Mouse (Mus musculus) urinary bladder, postnatal 25 days (tissue): ENCODE measurements around the gene Nr4a1.

Source experiments
- DNase-seq: peaks from one replicate; pipeline ENCODE4 v3.0.0; 2022; ENCODE audit warnings: low spot score

Gene Nr4a1

DNA sequence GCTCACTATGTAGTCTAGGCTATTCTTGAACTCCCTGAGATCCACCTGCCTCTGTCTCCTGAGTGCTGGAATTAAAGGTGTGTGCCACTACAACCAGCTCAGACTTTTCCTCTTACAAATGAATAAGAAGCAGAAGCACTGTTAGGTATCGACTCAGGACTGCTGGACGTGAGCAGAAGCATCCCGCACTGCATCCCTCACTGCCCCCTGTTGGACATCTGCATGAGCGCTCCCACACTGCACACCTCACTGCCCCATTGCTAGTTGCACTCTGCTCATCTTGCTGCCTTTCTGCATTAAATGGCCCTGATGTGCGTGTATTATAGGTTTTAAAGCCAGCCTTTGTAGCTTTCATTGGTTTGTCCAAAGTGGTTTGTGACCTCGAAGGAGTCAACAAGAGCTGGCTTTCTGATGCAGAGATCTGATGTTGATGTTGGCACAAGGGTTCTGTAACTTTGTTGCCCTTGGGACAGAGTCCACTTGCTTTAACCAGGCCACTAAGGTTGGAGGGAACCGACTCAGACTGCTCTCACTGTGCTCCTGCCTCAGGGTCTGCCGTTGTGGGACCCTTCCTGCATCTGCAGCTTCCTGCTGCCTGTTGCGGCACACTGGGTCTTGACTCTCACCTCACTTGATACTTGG lies 32.2 kb downstream of the Nr4a1 start:
- no peak for DNase-seq

- DNase-seq, result no peak
These were observed 33.3 kb downstream of the Nr4a1 start for GRCm38 (mm10) chr15:101287361-101287760.

GRCm38 (mm10) chr15:101290354-101290753 lies 36.3 kb downstream of the Nr4a1 start:
- no peak for DNase-seq

GRCm38 (mm10) chr15:101292012-101292411 lies 37.9 kb downstream of the Nr4a1 start:
- DNase-seq, result no peak

DNA sequence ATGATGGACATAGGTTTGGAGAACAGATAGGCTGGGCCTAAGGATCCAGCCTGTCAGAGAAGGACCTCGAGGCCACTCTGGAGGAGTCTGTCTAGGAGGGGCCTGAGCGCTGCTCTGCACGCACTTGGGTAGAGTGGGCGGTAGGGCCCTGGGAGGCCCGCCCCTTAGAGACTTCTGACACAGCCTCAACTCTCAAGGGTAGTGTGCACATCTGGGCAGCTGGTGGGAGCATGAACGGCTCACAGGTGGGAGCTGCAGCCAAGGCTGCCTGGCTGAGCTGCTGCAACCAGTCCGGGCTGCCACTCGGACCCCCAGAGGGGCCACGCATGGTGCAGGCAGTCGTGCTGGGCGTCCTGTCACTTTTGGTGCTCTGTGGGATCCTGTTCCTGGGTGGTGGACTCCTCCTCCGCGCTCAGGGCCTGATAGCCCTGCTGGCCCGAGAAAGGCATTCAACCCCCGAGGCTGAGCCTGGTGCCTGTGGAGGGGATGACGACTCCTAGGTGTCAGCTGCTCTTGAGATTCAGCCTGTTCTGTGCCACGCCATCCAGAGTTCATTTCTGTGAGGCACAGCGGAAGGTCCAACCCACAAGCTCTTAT lies 39.1 kb downstream of the Nr4a1 start, which contains the start of gene 6030408B16Rik:
Gene 6030408B16Rik, plus strand, starts transcription at position 188 of the 597 bp plus-strand sequence.
- no peak for DNase-seq

- no peak for DNase-seq
These were observed 40.2 kb downstream of the Nr4a1 start for GRCm38 (mm10) chr15:101294028-101294894.

GRCm38 (mm10) chr15:101295106-101295505 lies 41.0 kb downstream of the Nr4a1 start:
- no peak for DNase-seq

- no peak for DNase-seq
These were observed 41.5 kb downstream of the Nr4a1 start for GRCm38 (mm10) chr15:101295616-101296015.

DNA sequence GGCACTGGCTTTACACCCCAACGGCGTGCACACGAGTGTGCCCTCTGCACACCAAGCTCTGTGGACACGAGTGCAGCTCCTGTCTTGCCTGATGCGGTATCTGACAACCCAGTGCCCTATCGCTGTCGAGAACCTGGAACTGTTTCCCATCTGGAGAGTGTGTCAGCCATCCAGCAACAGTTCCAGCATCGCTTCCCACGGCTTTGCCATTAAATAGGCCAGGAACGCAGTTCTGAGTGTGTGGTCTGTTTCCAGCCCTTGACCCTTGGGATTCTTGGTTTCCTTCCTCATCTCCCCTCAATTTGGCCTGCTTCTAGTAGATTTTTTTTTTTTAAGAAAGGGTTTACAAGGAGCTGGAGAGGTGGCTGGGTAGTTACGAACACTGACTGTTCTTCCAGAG lies 42.0 kb downstream of the Nr4a1 start:
- DNase-seq, result no peak

- DNase-seq, result no peak
These were observed 43.9 kb downstream of the Nr4a1 start for GRCm38 (mm10) chr15:101297988-101298387.

- no peak for DNase-seq
These were observed 44.5 kb downstream of the Nr4a1 start for GRCm38 (mm10) chr15:101298550-101298949.

DNA sequence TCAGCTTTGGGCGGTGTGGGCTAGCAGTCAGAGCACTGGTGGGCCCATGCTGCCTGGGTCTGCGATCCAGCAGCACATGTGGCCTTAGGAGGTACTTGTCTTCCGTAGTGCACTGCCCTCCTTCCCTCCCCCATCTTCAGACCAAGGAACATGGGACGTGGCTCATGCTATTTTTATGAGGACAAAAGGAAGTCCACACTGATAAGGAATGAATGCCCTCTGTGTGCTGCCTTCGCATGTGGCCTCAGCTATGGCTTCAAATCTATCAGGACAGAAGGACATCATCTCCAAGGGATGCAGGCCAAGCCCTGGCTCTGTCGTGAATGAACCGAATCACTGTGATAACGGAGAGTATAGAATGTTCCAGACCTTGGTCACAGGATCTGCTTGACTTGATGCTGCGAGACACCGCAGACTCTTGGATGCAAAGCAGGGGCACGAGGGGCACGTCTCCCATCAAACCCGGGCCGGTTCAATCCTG lies 45.5 kb downstream of the Nr4a1 start:
- DNase-seq, result no peak

DNA sequence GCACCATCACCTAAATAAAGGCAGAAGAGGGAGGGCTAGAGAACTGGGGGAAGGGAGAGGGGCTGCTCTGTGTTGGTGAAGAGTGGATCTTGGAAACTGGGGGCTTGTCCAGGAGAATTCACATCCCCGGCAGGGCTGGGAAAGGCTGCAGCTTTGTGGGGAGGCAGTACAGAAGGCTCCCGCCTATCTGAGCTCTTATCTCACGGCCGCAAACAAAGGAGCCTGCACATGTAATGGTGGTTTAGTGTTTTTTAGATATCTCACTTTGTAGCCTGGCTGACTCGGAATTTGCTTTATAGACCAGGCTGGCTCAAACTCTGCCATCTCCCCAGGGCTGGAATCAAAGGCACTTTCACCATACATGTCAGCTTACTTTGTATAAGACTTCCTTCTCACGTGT lies 46.1 kb downstream of the Nr4a1 start:
- DNase-seq, result no peak

GRCm38 (mm10) chr15:101302201-101302600 lies 48.1 kb downstream of the Nr4a1 start:
- no peak for DNase-seq

- DNase-seq, result no peak
These were observed 49.8 kb downstream of the Nr4a1 start for GRCm38 (mm10) chr15:101303830-101304229.

DNA sequence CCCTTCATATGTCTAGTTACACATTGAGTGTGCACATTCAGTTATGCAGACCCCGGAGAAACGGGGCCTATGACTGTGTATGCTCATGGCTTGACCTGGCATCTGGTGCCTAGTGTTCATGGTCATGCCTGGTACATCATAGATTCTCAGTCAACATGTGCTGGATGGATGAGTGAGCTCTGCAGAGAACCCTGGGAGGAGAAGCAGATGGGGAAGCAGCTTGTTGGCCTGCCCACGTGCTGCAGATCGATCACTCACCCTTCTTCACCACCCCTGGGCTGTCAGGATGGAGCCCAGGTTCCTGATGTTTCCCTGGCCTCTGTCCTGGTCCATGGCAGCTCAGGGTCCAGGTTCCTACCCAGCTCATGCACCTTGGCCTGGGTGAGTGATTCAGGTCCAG lies 52.4 kb downstream of the Nr4a1 start:
- no peak for DNase-seq

- DNase-seq, result no peak
These were observed 54.6 kb downstream of the Nr4a1 start for GRCm38 (mm10) chr15:101308440-101309348.

DNA sequence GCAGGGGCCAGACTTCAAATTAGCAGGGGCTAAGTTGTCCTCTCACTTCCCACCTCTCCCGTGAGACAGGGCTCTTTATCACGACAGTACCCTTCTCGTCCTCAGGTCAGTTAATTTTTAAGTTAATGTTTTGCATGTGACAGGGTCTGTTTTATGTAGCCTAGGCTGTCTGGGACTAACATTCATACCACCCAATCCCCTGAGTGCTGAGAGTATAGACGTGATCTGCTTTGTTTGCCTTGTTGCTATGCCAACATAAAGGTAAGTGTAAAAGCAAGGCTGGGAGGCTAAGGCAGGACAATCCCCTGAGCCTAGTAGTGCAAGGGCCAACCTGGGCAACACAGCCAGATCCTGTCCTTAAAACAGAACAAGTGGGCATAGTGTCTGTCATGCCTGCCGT lies 55.4 kb downstream of the Nr4a1 start:
- DNase-seq, result no peak

GRCm38 (mm10) chr15:101311087-101311770 lies 57.2 kb downstream of the Nr4a1 start:
- no peak for DNase-seq

DNA sequence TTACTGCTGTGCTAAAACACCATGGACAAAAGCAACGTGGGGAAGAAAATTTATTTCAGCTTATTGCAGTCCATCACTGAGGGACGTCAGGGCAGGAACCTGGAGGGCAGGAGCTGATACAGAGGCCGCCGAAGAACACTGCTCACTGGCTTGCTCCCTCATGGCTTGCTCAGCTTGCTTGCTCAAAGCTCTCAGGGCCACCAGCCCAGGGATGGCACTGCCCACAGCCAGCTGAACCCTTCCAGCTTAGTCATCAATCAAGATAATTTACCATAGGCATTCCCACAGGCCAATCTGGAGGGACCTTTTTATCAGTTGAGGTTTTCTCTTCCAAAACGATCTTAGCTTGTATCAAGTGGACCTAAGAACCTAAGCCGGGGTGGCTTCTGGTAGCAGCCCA lies 57.9 kb downstream of the Nr4a1 start:
- no peak for DNase-seq

DNA sequence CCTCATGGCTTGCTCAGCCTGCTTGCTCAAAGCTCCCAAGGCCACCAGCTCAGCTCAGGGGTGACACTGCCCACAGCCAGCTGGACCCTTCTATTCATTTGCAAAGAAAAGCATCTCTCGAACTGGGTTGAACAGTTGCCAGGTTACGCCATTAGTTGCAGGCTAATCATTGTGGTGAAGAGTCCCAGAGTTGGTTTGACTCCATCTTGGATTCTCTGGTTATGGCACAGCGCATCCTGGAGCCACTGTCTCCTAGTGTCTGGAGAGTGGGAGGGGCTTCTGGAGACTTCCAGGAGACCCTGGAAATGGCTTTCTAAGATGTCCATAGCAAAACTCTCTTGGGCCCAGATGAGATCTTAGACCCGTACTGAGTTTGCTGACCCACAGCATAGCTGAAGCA lies 61.3 kb downstream of the Nr4a1 start:
- DNase-seq, result no peak
